Mouse (Mus musculus) hindbrain, embryonic 13.5 days (tissue): ENCODE data around the gene Mup3. TPM values are rescaled to one million over a fixed set of nuclear protein-coding genes. Genes with fewer than 3 reads are reported as not detected.
"Not testable (repeated sequence)": the region's sequence is repeated elsewhere in the genome, so short reads cannot be mapped to it uniquely, and the experiment has no call there.

Source experiments
- ATAC-seq: fragments of 200-750 bp; cut with Nextera tagmentation; 2 replicates; pipeline ENCODE4 v1.8.0; 2017; ENCODE audit warnings: moderate TSS enrichment; ENCODE audit not compliant: low FRiP score
- H3K27ac ChIP-seq: fragments of 300-500 bp; sonication (generic); 2 replicates; pipeline ENCODE4 v1.5.1; 2015; ENCODE audit warnings: inconsistent platforms, mild to moderate bottlenecking, moderate library complexity
- H3K27me3 ChIP-seq: fragments of 300-500 bp; sonication (generic); 2 replicates; pipeline ENCODE4 v1.6.1; 2015; ENCODE audit warnings: mild to moderate bottlenecking, inconsistent platforms
- H3K36me3 ChIP-seq: fragments of 300-500 bp; sonication (generic); 2 replicates; pipeline ENCODE4 v1.6.1; 2015; ENCODE audit warnings: mild to moderate bottlenecking, inconsistent platforms
- H3K4me1 ChIP-seq: fragments of 300-500 bp; sonication (generic); replicated peaks from 2 replicates; pipeline ENCODE4 v1.6.1; 2015; ENCODE audit warnings: inconsistent platforms
- H3K4me2 ChIP-seq: fragments of 300-500 bp; sonication (generic); 2 replicates; pipeline ENCODE4 v1.6.1; 2015; ENCODE audit warnings: inconsistent platforms, mild to moderate bottlenecking, moderate library complexity
- H3K4me3 ChIP-seq: fragments of 300-500 bp; sonication (generic); 2 replicates; pipeline ENCODE4 v1.5.1; 2015; ENCODE audit warnings: mild to moderate bottlenecking, inconsistent platforms
- H3K9ac ChIP-seq: fragments of 300-500 bp; sonication (generic); 2 replicates; pipeline ENCODE4 v1.6.1; 2015; ENCODE audit warnings: mild to moderate bottlenecking, inconsistent platforms
- H3K9me3 ChIP-seq: fragments of 300-500 bp; sonication (generic); 2 replicates; pipeline ENCODE4 v1.6.1; 2016; ENCODE audit warnings: inconsistent platforms
- WGBS: fragments of 180-500 bp; shearing (Covaris S2); methylation state at CpG from one replicate; pipeline ENCODE4 v1.1.7; 2015; 5-methylcytosine and 5-hydroxymethylcytosine counted together
- polyA plus RNA-seq: library from polyadenylated mRNA; unstranded; fragments of >200 nt; fragmentation: Nextera tagmentation; extraction: Ambion mirVana; gene quantifications from 2 replicates; pipeline ENCODE4 v1.2.1, GENCODE M21; 2015

The Mup3 gene
- not detected in 2 replicates for polyA plus RNA-seq

DNA sequence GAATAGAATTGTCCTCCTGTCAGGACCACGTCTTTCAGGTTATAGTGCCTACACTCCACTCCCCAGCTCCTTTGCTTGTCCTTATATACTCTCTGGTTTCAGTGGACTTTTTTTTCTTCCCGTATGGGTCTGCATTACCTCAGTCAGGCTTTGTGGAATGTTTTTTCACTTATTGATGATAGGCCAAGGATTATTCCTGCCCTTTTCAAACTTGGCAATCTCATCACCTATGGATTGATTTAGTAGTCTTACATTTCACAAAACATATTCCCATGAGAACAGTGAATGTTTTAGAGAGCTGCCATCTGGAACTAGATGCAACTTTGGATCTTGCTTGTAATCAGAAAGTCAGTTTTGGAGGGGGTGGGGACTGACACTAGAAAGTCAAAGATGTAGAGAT, at the start of gene Mup3:
TSS of gene Mup3 (minus strand) at position 102 of the 400 bp plus-strand sequence.
- 82% methylated on average over 2 of the region's 2 CpGs for WGBS
- Histone ChIP-seq H3K27me3 (no peaks in the 10 kb centered on the region), H3K4me1 (no peaks in the 10 kb centered on the region), H3K36me3 (no peaks in the 10 kb centered on the region), H3K4me3 (no peak within 1 kb of the TSS), H3K4me2 (no peak within 1 kb of the TSS), H3K9me3 (no peaks in the 10 kb centered on the region), H3K9ac (no peak within 1 kb of the TSS), H3K27ac (no peak within 1 kb of the TSS)
- no peak for ATAC-seq

DNA sequence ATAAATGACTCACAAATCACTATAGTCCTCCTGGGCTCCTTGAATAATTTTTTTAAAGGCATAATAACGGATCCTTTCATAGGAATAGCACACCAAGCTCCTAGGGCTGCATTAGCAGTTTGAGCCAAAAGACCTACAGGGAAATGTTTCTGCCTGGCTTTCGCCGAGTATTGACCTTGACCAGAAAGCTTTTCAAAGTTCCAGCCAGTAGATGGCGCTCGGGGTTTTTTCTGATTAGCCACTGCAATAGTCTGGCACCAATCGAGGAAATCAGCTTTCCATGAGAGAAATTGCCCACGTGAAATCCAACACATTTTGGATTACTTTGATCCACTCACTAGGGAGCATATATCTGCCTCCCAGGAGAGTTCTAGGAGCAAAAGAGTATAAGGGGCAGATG, 46.6 kb upstream of the Mup3 start:
- Histone ChIP-seq H3K9me3 (peaks cover 21% of the 10 kb centered on the region), H3K4me3 (no peak overlapping the region), H3K9ac (no peak overlapping the region), H3K4me2 (no peak overlapping the region), H3K27ac (no peak overlapping the region), H3K4me1 (no peaks in the 10 kb centered on the region), H3K36me3 (no peaks in the 10 kb centered on the region), H3K27me3 (no peaks in the 10 kb centered on the region)
- ATAC-seq = no peak
- 66% methylated on average over 7 of the region's 7 CpGs for WGBS

- H3K4me2 ChIP-seq, H3K27ac ChIP-seq, H3K4me1 ChIP-seq, ATAC-seq, H3K36me3 ChIP-seq, H3K9ac ChIP-seq, H3K9me3 ChIP-seq, H3K4me3 ChIP-seq, H3K27me3 ChIP-seq: not testable (repeated sequence)
- 83% methylated on average over 2 of the region's 2 CpGs for WGBS
Measured at GRCm38 (mm10) chr4:62103366-62103765, 16.2 kb upstream of the Mup3 start.

DNA sequence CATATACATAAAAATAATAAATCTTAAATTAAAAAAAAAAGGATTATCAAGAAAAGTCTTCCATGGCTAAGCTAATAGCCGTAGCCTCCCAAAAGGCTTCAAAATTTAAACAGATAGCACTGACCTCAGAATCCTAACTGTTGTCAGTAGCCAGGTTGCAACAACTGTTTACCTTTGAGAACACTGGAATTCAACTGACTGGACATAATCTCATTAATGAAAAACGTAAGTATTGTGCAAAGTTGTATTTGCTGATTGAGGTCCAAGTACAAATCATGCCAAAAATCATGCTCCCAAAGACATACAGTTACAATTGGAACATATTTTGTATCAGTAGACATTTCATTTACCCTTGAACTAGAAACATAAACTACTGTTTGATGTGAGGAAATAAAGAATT, 811 bp upstream of the Mup3 start:
- no peak overlapping the region for H3K4me3 ChIP-seq
- H3K4me1 ChIP-seq = no peaks in the 10 kb centered on the region
- H3K27ac ChIP-seq = no peak overlapping the region
- no peak for ATAC-seq
- no peak overlapping the region for H3K4me2 ChIP-seq
- no peaks in the 10 kb centered on the region for H3K36me3 ChIP-seq
- no peaks in the 10 kb centered on the region for H3K27me3 ChIP-seq
- WGBS = 92% methylated on average over 2 of the region's 2 CpGs
- no peaks in the 10 kb centered on the region for H3K9me3 ChIP-seq
- no peak overlapping the region for H3K9ac ChIP-seq

DNA sequence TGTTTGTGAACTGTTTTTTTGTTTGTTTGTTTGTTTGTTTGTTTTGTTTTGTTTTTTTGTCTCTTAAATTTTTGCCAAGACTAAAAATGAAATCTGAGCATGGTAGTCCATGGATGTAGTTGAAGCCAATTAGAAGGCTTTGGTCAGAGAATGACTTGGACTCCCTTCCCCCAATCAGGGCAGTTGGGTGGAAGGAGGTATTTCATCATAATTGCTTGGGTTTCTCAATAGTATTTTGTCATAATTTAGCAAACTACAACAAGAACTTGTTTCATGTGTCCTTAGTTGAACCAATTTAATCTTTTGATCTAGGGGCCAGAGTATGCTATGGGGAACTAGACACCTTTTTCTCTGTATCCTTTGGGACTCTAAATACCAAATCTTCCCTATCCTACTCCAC, 4.4 kb downstream of the Mup3 start:
- H3K9ac ChIP-seq = no peak overlapping the region
- H3K4me1 ChIP-seq = no peaks in the 10 kb centered on the region
- no peaks in the 10 kb centered on the region for H3K27me3 ChIP-seq
- H3K9me3 ChIP-seq = no peaks in the 10 kb centered on the region
- H3K4me2 ChIP-seq = no peak overlapping the region
- ATAC-seq = no peak
- no peak overlapping the region for H3K4me3 ChIP-seq
- no peaks in the 10 kb centered on the region for H3K36me3 ChIP-seq
- H3K27ac ChIP-seq = no peak overlapping the region

DNA sequence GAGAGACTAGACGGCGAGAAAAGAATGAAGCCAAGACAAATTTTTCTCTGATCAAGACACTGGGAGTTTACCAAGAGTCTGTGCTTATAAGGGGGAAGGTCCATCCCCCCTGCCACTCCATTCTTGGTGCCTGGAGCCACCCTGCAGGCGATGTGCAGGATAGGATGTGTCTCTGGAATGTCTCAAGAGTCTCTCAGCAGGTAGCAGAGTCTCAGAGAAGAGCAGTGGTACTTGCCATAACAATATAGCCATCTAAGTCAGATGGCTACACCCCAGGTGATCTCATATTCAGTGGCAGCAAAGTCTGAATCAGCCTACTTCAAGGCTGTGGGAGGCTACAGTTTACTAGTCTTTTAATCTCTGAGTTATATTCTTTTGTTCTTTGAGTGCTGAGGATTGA, 12.0 kb downstream of the Mup3 start:
- ATAC-seq = no peak
- H3K9me3 ChIP-seq = no peaks in the 10 kb centered on the region
- H3K27ac ChIP-seq = no peak overlapping the region
- H3K27me3 ChIP-seq = no peaks in the 10 kb centered on the region
- H3K4me1 ChIP-seq = no peaks in the 10 kb centered on the region
- H3K4me3 ChIP-seq = no peak overlapping the region
- no peak overlapping the region for H3K4me2 ChIP-seq
- no peak overlapping the region for H3K9ac ChIP-seq
- whole genome bisulfite sequencing = 71% methylated on average over 3 of the region's 3 CpGs
- H3K36me3 ChIP-seq = no peaks in the 10 kb centered on the region

DNA sequence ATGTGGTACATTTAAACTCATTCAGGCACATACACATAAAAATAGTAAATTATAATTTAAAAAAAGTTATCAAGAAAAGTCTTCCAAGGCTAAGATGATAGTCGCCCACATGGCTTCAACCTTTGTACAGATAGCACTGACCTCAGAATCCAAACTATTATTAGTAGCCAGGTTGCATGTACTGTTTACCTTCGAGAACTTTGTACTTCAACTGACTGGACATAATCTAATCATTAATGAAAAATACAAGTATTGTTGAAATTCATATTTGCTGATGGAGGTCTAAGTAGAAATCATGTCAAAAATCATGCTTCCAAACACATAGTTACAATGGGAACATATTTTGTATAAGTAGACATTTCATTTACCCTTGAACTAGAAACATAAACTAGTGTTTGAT, 32.4 kb downstream of the Mup3 start:
- not testable (repeated sequence) for H3K9ac ChIP-seq, H3K36me3 ChIP-seq, ATAC-seq, H3K9me3 ChIP-seq, H3K27ac ChIP-seq, H3K4me1 ChIP-seq, H3K4me2 ChIP-seq, H3K27me3 ChIP-seq, H3K4me3 ChIP-seq
- 82% methylated on average over 2 of the region's 2 CpGs for WGBS

- H3K36me3 ChIP-seq, H3K27me3 ChIP-seq, H3K9me3 ChIP-seq, H3K4me2 ChIP-seq, H3K9ac ChIP-seq, H3K27ac ChIP-seq, H3K4me1 ChIP-seq, ATAC-seq, H3K4me3 ChIP-seq: not testable (repeated sequence)
- WGBS = 71% methylated on average over 3 of the region's 3 CpGs
Measured at GRCm38 (mm10) chr4:62054058-62054457, 33.1 kb downstream of the Mup3 start, which contains the start of gene Mup20. Gene Mup20 (minus strand): TSS chr4:62054158.

Other genes with a start within 250 kb of the Mup3 start
- gene Mup20, start 33.2 kb downstream of the Mup3 start, polyA plus RNA-seq = not detected in 2 replicates
- gene Mup21, start 63.5 kb upstream of the Mup3 start, polyA plus RNA-seq = not detected in 2 replicates
- 25.3 and 29.5 TPM in 2 replicates for gene Zfp37, start 143.7 kb upstream of the Mup3 start, polyA plus RNA-seq
- gene Slc31a2, start 175.2 kb upstream of the Mup3 start, polyA plus RNA-seq = 15.2 and 15.3 TPM in 2 replicates